Mouse (Mus musculus): Measurements from ENCODE around the gene Plcb1.
A peak's percentile ranks its signal among the peaks of the same experiment; 100 is the strongest.

Plcb1 gene

DNA sequence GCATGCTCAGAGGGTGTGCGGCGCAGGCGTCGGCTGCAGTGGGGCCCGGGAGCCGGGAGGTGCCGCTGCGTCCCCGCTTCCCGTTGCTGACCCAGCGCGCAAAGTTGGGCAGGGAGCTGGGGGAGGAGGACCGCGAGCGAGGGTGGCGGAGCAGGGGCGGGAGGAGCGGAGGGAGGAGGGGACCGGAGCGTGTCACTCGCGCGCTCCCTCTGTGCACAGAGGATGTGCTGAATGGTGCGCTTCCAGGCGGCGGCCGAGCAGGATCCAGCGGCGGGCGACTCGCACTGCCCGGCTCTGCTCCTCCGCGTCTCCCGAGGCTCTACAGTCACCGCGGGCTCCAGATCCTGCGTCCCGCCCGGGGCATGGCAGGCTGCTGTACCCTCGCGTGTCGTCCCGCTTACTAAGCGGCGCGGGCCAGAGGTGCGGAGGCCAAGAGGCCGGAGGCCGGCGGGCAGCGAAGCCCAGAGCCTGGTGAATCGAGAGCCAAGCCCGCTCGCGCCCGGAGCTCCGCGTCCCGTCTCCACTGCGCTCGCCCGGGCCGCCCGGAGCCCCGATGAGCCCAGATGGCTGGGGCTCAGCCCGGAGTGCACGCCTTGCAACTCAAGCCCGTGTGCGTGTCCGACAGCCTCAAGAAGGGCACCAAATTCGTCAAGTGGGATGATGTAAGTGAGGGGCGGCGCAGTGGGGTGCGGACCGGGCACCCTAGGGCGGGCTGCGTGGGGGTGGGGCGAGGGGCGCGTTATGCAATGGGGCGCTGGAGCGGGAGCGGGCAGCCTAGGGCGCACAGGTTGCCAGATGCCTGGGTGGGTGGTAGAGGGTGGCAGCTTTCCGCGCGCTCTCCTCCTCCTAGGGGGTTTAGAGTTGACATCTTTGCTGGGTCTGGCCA is at the start of gene Plcb1:
TSS of gene Plcb1 (plus strand) at position 98 of the 886 bp plus-strand sequence.
- peak; percentile 48 for DNase-seq (ENCODE audit: low read depth, low spot score)

DNA sequence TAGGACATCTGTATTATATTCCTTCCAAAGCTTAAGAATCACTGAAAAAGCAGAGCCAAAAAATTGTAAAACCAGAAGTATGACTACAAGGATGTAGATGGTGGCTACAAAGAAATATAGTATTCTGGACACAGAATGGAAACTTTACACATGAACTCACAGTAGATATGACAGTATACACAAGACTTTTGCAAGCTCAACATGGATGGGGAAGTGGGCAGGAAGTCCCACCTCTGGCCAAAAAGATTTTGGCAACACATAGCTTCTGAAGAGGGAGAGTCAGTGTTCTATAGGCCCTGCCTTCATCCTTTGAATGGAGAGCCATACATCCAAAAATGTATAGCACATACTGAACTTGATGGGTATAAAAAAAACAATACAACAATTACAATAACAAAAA is 30.3 kb upstream of the Plcb1 start:
- no peak for DNase-seq (ENCODE audit: low read depth, low spot score)

DNA sequence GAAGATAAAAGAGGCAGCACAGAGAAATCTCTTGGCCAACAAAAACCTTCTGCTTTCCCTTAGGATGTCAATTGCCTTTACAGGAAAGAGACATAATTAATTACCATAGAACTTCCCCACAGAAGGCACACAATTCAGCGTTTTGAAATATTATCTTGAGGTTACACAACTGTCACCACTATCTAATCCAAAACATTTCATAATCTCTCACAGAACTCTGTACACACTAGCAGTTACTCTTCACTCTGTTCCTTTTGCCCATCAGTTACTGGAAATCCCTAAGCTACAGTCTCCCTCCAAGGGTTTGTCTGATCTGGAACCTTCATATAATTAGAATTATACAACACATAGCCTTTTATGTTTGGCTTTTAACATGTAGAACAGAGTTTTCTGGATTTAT is 29.8 kb upstream of the Plcb1 start:
- peak; percentile 12 for DNase-seq (ENCODE audit: low read depth, low spot score)

DNA sequence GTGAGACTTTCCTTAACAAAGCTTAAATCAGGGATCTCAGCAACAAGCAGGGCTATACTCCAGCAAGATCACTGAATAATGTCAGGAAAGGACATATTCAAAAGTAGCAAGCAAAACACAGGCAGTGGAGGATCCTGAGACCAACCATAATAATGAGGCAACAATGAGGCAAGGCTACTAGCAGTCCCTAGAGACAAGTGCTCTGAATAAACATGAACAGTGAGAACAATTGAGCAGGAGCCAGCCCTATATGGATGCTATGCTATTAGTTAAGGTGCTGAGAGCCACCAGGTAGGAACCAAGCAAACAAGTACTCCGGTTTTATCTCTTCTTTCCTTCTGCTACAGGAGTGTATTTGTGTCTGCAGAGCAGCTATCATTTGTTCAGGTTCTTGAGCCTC is 24.8 kb upstream of the Plcb1 start:
- no peak for DNase-seq (ENCODE audit: low read depth, low spot score)

DNA sequence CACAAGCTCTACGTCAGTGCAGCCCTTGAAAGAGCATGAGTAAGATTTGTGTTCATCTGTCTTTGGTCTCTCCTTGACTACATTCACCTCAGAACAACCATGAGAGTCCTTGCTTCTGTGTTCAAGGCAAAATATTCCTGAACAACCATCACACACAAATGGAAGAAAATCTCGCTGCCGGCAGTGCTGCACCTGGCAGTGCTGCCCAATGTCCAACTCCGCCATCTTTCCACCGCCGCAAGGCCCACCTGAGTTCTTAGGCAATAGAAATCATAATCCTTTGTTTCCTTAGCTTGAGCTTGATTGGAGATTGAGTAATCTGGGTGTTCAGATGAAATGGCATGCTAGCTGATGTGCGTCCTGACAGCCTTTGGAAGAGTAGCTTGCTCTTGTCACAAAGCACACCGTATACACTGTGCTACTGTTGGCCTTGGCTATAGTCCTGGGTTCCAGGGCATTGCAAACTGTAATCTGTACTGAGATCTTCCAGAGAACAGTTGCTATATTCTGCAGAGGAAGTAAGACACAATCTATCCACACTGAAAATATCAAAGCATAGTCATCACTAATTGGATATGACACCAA is 22.4 kb upstream of the Plcb1 start:
- DNase-seq (ENCODE audit: low read depth, low spot score), result no peak

DNA sequence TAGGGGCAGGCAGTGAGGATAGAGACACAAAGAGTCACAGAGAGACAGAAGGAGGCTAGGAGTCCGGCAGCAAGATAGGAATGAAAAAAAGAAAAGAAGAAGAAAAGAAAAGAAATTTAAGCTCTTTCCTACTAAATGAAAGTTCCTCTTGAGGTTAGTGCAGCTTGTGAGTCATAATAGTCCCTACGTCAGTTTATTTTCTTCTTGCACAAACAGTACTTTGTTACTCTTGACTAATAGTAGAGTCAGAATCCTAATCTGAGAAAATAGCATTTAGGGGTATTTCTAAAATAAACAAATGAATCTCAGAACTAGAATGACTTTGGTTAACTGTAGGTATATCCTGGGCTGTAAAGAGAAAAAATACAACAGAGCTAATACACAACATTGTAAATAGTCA is 21.4 kb upstream of the Plcb1 start:
- DNase-seq (ENCODE audit: low read depth, low spot score), result no peak

DNA sequence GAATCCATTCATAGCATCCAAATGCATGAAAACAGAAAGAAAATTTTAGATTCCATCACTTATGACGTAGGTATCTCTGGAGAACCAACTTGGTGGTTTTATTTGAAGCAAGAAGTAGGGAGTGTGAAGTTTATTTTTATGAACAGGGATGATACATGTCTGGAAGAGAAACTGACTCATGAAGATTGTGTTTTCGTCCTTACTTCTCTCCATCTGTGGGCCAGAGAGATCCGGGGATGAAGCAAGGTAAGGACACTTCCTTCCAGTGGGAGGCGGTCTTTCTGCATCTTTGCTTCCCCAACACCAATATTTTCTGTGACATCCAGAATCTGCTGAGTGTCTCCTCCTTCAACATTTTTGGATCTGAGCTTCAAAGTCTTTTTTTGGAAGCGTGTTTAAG is 6.0 kb upstream of the Plcb1 start:
- no peak for DNase-seq (ENCODE audit: low read depth, low spot score)

DNA sequence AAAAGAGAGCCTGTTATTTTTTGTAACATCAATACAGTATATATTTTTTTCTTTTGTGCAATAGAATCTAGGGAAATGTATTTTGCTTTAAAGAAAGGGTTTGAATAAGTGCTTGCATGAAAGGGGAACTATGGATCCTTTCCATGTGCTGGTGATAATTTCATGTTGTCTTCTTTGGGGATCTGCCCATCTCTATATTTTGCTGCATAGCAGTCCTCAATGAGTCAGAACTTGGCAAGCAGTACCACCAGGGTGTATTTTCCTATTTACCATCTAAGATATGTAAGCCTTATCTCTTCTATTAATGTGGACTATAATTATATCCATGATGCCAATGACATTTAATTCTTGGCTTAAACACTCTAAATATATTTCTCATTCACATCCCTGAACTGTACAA is 5.6 kb upstream of the Plcb1 start:
- DNase-seq (ENCODE audit: low read depth, low spot score), result no peak

DNA sequence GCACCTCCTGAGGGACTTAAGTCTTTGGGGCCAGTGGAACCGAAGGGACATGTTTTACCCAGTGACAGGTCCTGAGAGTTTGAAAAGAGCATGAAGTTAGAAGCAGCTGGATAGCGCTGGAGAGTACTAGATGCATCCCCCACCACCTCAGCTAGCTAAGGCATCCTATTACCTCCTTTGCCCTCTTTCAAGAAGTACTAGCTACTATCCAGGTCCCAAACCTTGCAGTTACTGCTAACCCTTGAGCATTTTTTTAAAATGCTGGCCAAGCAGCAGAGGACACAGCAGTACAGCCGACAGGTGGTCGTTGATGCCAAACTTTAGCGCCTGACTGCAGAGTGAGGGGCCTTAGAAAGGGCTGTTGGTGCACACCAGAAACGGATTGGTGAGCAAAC is 986 bp downstream of the Plcb1 start:
- no peak for DNase-seq (ENCODE audit: low read depth, low spot score)

DNA sequence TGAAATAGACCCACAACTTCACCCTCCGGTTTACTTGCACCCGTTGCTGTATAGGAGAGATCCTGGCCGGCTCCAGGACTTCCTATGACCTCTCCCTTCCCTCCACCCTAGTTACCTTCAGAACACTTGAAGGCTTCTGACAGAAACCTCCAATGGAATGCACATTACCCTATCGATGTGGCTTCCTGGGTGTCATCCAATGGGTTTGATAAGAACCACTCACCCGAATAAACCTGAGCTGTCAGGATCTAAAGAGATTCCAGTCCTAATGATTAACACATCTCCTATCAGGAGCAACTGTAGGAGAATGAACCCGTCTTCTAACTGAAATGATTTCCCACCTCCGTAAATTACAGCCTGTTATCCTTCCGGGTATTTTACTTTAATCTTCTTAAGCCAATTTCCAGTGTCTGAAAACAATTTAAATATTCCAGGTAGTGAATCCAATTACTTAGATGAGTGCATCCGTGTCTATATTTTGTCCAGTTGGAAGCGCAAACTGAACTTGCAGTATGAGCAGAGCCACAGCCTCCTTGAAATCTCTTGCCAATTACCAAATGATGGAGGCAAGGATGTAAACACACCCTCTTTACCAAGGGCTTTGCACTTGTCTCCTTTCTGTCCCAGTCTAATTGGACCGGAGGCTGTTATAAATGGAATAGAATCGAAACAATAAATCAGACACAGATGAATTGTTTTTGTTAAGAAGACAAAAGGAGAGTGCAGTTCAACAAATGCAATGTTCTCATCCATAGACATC is 1.6 kb downstream of the Plcb1 start:
- DNase-seq (ENCODE audit: low read depth, low spot score), result no peak

DNA sequence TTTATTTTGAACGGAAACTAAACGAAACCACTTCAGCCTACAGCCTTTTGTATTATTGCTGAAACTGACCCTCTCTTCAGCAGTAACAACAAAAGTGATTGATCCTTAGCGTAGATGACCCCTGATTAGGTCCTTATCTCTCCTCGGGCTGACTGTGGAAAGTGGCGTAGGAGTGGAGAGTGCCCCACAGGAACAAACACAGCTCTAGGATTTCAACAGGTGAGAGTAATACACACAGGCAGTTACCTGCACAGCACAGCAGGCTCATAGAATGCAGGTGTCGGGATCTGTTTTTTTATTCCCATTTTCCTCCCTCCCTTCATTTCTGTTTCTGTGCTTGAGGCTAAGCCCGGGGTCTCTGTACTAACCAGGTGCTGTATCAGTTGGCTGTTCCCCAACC is 7.1 kb downstream of the Plcb1 start:
- DNase-seq (ENCODE audit: low read depth, low spot score), result no peak

DNA sequence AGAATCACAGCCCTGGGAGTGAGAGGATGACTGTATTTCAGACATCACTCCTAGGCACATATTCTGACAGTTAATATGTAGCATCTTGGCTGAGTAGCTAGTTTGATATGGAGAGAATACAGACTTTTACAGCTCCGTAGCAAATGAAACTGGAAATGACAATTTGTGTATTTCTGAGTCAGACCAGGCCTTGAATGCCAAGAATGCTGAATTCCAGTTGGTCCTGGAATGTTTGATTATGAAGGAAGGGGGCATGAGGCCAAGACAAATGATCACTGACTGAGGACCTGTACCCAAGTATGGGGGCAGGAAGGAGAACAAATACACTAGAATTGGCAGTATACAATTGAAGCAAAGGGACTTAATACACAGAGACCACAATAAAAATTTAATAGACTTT is 14.4 kb downstream of the Plcb1 start:
- DNase-seq (ENCODE audit: low read depth, low spot score), result no peak

DNA sequence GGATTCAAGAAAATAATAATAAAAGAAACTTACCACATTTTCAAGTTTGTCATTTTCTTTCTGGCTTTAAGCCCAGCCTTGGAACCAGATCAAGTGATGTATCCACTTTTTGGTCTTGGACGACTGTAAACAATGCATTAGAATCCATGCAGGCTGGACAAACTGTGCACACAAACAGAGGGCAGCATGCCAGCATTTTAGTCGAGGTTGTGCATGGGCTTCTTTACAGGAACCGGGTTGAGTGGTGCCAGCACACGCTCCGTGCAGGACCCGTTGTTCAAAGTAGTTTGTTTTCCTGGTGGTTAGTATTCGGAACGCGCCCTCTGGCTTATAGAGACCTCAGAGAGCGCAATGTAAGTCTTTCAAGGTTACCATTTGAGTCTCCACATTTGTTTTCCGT is 30.5 kb downstream of the Plcb1 start:
- DNase-seq (ENCODE audit: low read depth, low spot score), result peak; percentile 3

DNA sequence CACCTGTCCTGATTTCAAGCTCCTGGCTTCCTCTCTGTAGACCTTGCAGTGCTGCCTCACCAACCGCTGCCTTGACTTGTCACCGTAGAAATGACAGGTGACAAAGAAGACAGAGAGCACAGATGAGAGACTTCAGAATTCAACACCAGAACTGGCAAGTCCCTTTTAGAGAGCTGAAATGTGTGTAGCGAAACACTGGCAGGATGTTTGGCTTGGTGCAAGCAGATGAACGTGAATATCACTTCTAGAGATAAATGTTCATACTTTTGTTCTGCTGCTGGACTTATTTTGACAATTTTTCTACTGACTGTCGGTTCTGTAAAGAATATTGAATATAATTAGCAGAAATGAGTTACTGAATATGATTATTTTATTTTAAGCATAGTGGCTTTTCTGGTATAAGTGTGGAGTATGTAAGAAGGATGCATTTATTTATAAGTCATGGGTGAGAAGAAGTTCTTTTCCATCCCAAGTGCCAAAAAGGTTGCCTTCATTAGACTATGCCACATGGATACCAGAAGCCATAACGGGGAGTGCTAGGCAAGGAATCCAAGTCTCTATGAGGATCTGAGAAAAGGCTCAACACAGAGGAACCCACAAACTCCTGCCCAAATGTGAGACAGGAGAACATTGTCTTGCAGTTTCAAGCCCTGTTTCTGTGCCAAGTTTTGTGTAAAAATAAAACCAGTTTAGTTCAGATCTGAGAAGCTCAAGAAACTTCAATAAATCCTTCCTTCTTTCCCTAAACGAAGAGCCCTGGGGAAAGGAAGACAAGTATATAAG is 31.4 kb downstream of the Plcb1 start:
- no peak for DNase-seq (ENCODE audit: low read depth, low spot score)

DNA sequence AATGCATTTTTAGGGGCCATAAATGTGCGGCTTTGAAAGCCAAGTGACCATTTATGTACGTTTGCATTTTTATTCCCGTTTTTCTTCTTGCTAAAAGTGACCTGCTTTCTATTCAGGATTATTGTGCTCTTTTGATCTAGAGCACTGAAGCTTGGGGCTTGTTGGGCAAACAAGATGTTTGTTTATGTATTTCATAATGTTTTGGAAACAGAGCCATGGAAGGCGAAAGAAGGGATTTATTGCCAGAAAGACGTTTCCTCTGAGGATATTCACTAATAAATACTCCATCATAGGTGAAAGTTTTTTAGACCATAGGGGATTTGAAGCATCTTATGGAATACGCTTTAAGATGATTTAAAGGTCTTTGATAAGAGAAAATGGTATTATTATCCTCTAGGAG is 35.3 kb downstream of the Plcb1 start:
- no peak for DNase-seq (ENCODE audit: low read depth, low spot score)

DNA sequence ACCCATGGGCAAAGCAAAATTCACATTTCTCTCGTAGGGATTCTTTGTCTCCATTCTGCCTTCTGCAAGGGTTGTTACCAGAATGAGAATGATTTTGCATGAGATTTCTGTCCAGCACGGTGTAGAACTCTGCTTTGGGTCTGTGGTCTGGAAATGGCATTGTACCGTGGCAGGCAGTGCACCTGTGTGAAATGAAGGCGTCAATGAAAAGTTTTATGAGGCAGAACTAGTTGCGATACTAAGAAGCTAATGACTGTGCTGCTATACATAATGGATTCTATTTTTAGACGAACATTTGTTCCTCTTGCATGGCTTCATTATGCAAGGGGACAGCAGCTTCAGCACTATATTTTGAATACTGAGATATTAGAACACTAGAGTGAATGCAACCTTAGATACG is 39.8 kb downstream of the Plcb1 start:
- no peak for DNase-seq (ENCODE audit: low read depth, low spot score)

DNA sequence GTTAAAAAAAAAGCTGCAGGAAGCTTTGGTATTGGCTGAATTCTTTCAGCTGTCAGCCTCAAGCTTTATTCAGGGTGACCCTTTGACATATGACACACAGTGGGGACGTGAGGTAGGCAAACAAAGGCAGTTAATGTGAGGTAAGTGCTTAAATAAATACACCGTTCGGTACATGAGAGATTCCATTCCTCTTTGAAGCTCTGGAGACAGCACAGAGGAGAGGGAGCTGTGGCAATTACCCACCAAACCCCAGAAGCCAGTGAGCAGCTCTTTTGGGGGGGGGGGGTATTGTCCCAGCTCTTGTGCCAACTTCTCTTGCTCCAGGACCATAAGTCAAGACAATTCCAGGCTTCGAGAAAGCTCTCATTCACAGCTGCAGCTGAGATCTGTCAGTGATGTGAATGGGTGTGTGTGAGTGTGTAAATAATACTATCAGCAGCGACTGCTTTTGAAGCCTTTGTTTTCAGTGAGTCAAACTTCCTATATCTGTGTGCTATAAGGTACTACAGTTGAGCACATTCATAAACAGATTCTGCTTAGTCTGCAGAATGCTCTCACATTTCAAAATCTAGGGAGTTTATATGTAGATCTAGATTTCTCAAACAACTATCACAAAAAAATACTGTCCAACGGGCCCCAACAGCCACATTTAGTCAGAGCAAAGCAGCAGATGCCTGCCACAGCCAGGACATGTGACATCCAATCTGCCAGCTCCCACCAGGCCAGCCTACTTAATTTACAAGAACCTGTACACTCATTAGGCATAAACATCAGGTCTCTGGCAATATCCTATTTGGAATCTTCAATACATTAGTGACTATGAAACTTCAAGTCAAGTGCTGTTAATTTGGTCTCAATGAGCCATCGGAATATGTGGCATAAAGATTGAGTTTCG is 40.5 kb downstream of the Plcb1 start:
- DNase-seq (ENCODE audit: low read depth, low spot score), result no peak

DNA sequence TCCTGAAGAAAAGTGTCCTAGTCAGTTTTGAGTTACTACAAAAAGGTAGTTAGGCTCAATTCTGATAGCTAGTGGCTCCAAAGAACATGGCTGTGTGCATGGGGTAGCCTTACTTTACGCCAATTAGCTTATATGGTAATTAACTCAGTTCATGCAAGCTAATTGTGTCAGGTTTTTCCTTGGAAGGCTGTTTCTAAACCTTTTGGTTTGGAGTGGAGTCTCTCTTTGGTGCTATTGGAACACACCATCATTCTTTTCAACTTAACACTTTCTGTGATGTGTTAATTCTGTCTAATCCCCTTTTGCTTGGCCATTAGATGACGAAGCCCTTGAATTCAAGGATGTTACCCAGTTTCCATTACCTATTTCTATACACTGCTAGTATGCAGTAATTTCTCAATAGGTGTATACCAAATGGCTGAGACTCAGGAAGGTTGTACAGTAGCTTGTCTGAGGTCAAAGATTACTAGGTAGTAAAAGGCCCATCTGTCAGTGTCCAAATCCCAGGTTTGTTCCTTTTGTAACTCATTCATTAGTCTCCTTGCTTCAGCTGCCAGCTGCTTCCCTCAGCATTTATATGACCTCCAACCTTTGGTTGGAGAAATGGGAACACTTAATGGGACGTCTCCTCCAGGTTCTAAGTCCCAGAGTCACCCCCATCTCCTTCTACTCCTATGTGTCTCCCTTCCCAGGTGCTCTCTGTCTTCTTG is 42.1 kb downstream of the Plcb1 start:
- DNase-seq (ENCODE audit: low read depth, low spot score), result no peak

DNA sequence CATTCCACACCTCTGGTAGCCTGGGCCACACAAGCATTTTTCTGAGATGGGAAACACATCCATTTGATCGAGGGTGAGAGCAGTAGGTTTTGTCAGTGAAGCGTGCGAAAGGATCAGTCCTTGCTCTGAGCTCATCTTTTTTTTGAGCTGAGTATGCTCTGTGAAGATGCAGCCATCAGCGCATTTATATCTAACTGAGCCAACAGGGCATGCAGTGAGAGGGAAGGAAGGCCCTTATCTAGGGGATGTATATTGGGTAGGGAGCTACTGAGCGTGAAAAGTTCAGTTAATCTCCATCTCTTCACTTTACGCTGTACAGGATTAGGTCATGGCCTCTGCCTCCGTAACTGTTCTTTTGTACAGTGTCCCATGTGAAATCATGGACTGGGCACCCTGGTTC is 46.0 kb downstream of the Plcb1 start:
- DNase-seq (ENCODE audit: low read depth, low spot score), result no peak

DNA sequence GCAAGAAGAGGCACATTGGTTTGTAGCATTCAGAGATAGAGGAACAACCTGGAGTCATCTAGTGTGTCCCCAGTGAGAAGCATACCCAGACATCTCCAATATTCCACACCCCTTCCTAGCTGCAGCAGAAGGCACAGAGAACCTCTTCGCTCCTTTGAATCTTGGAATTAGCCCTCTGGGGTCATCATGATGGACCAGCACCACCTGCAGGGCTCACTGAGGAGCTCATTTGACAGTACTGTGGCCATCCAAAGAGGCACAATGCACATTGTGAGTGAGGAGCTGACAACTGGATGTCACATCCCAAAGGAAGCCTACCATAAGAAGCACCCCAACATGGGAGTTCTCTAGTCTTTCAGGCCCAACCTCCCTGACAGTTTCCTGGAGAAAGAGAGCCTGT is 50.2 kb downstream of the Plcb1 start:
- DNase-seq (ENCODE audit: low read depth, low spot score), result no peak

All from skeletal muscle tissue, adult 2 months (tissue).